Mouse (Mus musculus) midbrain, embryonic 14.5 days (tissue): ENCODE measurements around the gene Ntrk2. TPM values are rescaled to one million over a fixed set of nuclear protein-coding genes. Genes with fewer than 3 reads are reported as not detected.

ENCODE experiments used
- ATAC-seq: fragments of 200-750 bp; cut with Nextera tagmentation; 2 replicates; pipeline ENCODE4 v1.8.0; 2017; ENCODE audit warnings: moderate number of reproducible peaks, moderate library complexity; ENCODE audit not compliant: low FRiP score, low TSS enrichment
- DNase-seq: peaks from one replicate; pipeline ENCODE4 v3.0.0-alpha.2; 2015
- H3K27ac ChIP-seq: fragments of 300-500 bp; sonication (generic); replicated peaks from 2 replicates; pipeline ENCODE4 v1.5.1; 2014; ENCODE audit warnings: mild to moderate bottlenecking, low read depth, low read length, moderate library complexity
- H3K27me3 ChIP-seq: fragments of 300-500 bp; sonication (generic); 2 replicates; pipeline ENCODE4 v1.6.1; 2014; ENCODE audit warnings: low read length, control low read depth, mixed read lengths; ENCODE audit not compliant: control insufficient read depth, insufficient read depth
- H3K36me3 ChIP-seq: fragments of 300-500 bp; sonication (generic); 2 replicates; pipeline ENCODE4 v1.6.1; 2014; ENCODE audit warnings: low read length, control low read depth; ENCODE audit not compliant: control insufficient read depth, insufficient read depth
- H3K4me1 ChIP-seq: fragments of 300-500 bp; sonication (generic); 2 replicates; pipeline ENCODE4 v1.6.1; 2014; ENCODE audit warnings: mild to moderate bottlenecking, antibody characterized with exemption, low read length, control low read depth; ENCODE audit not compliant: control insufficient read depth, insufficient read depth
- H3K4me2 ChIP-seq: fragments of 300-500 bp; sonication (generic); 2 replicates; pipeline ENCODE4 v1.6.1; 2014; ENCODE audit warnings: mild to moderate bottlenecking, low read length, moderate library complexity
- H3K4me3 ChIP-seq: fragments of 300-500 bp; sonication (generic); replicated peaks from 2 replicates; pipeline ENCODE4 v1.5.1; 2014; ENCODE audit warnings: low read depth, low read length
- H3K9ac ChIP-seq: fragments of 300-500 bp; sonication (generic); replicated peaks from 2 replicates; pipeline ENCODE4 v1.6.1; 2014; ENCODE audit warnings: mild to moderate bottlenecking, low read length, moderate library complexity
- H3K9me3 ChIP-seq: fragments of 300-500 bp; sonication (generic); 2 replicates; pipeline ENCODE4 v1.6.1; 2016; ENCODE audit warnings: low read length, control low read depth, mixed read lengths; ENCODE audit not compliant: control insufficient read depth
- WGBS: fragments of 180-500 bp; shearing (Covaris S2); extraction: QIAGEN DNeasy Blood & Tissue Kit; methylation state at CpG from one replicate; pipeline ENCODE4 v1.1.7; 2014; 5-methylcytosine and 5-hydroxymethylcytosine counted together
- polyA plus RNA-seq: library from polyadenylated mRNA; unstranded; fragments of >200 nt; fragmentation: Nextera tagmentation; extraction: Ambion mirVana; gene quantifications from 2 replicates; pipeline ENCODE4 v1.2.1, GENCODE M21; 2014

Ntrk2 gene
- polyA plus RNA-seq, 1 experiment from 2014 or later: 96.7 TPM

DNA sequence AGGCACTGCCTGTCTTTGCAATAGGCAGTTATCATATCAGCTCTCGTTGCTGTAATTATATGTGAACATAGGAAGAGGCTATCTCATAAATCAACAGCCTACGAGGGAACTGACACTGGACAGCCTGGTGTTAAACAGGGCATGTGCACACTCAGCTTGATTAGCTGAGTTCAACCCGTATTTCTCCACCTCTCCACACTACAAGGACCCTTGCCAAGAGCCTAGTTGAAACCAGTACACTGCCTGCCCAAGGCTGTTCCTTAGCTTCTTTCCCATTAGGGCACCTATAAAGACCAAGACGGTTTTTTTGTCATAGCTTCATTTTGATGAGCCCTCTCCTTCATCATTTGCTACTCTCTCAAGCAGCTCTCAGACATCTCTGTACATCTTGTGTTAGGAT lies 270.1 kb downstream of the Ntrk2 start:
- H3K27me3 ChIP-seq: no peaks in the 10 kb centered on the region
- H3K4me1 ChIP-seq: peaks cover 20% of the 10 kb centered on the region
- no peak for DNase-seq
- ATAC-seq: no peak
- H3K27ac ChIP-seq: no peak overlapping the region
- no peaks in the 10 kb centered on the region for H3K36me3 ChIP-seq
- no peaks in the 10 kb centered on the region for H3K9me3 ChIP-seq
- WGBS: 84% methylated on average over 4 of the region's 4 CpGs
- no peak overlapping the region for H3K9ac ChIP-seq
- H3K4me3 ChIP-seq: no peak overlapping the region
- no peak overlapping the region for H3K4me2 ChIP-seq

DNA sequence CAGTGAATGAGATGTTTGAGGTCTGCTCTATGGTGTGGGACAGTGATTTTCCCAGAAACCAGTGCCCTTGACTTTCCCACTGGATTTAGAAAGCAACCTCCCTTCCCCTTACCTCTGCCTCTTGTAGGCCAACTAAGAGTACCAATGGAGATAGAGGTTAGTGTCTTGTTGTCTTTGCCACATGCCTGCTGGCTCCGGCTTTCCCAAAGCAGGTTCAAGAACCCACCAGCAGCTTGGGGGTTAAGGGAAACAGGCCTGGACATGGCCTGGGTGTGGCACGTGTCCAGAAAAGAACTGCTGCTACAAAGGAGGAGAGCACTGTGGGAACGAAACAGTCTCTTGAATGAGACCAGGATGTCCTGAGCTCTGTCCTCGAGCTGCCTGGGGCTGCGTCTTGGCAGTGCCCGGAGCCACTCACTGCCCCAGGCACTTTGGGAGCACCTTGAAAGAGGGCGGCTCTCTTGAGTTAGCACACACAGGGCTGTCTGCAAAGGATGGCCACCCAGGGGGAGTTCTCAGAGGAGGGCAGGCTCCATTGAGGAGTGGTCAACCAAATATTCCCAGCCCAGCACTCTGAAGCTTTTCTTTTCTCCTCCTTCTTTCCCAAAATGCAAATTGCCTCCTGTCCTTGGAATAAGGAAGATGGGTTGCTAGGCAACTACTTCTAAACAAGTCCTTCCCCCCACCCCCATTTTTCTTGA lies 273.5 kb downstream of the Ntrk2 start:
- WGBS: 12% methylated on average over 7 of the region's 7 CpGs
- no peak overlapping the region for H3K9ac ChIP-seq
- H3K9me3 ChIP-seq: no peaks in the 10 kb centered on the region
- peak overlapping the region; percentile 20; the same call in 1 of the 2 replicates for H3K27ac ChIP-seq
- no peak overlapping the region for H3K4me3 ChIP-seq
- DNase-seq (peak; percentile 47), ATAC-seq (no peak; the same call in 1 of the 2 replicates)
- peaks cover 11% of the 10 kb centered on the region for H3K4me1 ChIP-seq
- H3K4me2 ChIP-seq: no peak overlapping the region
- H3K27me3 ChIP-seq: no peaks in the 10 kb centered on the region
- H3K36me3 ChIP-seq: no peaks in the 10 kb centered on the region

DNA sequence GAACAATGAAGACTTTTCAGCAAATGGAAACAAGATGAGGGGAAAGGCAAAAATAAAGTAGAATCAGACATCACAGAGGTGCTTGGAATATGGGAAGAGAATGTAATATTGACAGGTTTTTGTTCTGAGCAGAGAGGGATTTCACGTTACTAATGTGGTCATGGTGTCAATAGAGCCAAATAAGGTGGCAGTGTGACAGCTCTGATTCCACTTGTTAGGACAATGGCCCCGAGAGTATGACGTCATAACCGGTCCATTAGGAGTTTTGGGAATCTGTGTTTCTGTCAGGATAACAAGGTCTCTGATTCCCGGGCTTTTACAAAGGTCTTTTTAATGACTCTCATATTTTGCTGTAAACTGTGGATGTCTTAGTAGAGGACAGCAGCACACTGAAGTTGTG lies 274.1 kb downstream of the Ntrk2 start:
- Histone ChIP-seq H3K27me3 (no peaks in the 10 kb centered on the region), H3K4me2 (no peak overlapping the region), H3K9me3 (no peaks in the 10 kb centered on the region), H3K9ac (no peak overlapping the region), H3K4me3 (no peak overlapping the region), H3K4me1 (peaks cover 11% of the 10 kb centered on the region), H3K27ac (peak overlapping the region; percentile 20; the same call in 1 of the 2 replicates), H3K36me3 (no peaks in the 10 kb centered on the region)
- peak; percentile 46 for DNase-seq
- 19% methylated on average over 5 of the region's 5 CpGs for WGBS
- no peak for ATAC-seq

DNA sequence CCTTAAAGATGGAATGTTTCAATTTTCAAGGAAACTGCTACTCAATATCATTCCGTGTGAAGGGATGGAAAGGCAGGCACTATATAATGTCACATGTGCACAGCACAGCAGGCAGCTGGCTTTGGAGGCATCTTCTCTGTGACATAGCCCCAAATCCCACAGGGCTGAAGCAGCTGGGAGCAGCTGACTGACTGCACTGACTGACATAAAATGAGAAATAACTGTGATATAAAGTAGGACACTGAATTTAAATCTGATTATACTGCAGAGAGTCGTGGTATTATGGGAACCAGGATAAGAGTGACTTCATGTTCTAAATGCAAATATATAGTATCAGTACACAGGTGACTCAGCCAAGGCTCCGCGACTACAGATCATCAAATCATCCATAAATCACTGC lies 282.6 kb downstream of the Ntrk2 start:
- H3K36me3 ChIP-seq: no peaks in the 10 kb centered on the region
- no peak for DNase-seq
- H3K4me3 ChIP-seq: no peak overlapping the region
- no peak overlapping the region for H3K4me2 ChIP-seq
- peak overlapping the region; percentile 37; the same call in 1 of the 2 replicates for H3K27ac ChIP-seq
- peaks cover 41% of the 10 kb centered on the region for H3K4me1 ChIP-seq
- H3K9ac ChIP-seq: no peak overlapping the region
- no peaks in the 10 kb centered on the region for H3K9me3 ChIP-seq
- WGBS: 80% methylated on average over 4 of the region's 4 CpGs
- ATAC-seq: no peak
- H3K27me3 ChIP-seq: no peaks in the 10 kb centered on the region

DNA sequence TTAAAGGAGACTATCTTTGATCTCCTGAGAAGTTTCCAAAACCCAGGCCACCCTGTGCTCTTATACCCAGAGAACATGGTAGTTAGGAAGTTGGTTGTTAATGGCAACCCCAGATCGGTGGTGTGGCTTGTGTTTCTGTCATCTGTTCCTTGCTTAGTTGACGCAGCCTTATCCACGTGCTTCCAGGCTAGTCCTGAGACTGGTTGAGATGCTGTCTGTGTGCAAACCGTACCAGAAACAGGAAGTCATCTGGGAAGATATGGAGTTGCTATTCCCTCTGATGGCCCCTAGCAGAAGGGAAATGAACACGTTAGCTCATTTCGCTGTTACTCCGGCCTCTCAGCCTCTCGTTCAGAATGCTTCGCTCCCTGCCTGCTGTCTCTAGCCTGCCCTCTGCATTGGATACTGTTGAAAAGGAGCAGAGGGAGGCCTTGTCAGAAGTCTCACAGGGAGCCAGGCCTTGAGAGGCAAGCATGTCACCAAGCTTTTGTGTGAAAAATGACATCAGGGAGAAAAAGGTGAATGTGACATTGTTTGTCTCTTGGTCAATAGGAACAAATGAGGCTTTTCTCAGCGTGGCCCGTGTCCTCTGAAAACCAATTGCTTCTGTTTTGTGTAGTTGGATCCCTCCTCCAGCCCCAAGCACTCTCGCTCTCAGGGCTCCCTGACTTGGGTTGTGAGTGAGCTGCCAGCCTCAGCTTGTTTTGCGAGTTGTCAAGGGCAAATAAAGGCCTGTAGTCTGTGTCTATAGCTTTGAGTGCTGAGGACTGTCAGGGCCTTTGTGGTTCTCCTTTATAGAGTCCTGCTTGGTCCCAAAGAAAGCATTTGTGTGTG lies 285.0 kb downstream of the Ntrk2 start:
- H3K27ac ChIP-seq: peak overlapping the region; percentile 98
- H3K27me3 ChIP-seq: no peaks in the 10 kb centered on the region
- H3K4me1 ChIP-seq: peaks cover 61% of the 10 kb centered on the region
- no peaks in the 10 kb centered on the region for H3K36me3 ChIP-seq
- H3K4me3 ChIP-seq: no peak overlapping the region
- H3K9me3 ChIP-seq: no peaks in the 10 kb centered on the region
- WGBS: 4% methylated on average over 13 of the region's 13 CpGs
- 0 out of 2 replicates have a peak overlapping the region, but pooled peaks have one; percentile 4 for H3K9ac ChIP-seq
- 0 out of 2 replicates have a peak overlapping the region, but pooled peaks have one; percentile 13 for H3K4me2 ChIP-seq
- DNase-seq: peak; percentile 78
- ATAC-seq: peak; percentile 47

DNA sequence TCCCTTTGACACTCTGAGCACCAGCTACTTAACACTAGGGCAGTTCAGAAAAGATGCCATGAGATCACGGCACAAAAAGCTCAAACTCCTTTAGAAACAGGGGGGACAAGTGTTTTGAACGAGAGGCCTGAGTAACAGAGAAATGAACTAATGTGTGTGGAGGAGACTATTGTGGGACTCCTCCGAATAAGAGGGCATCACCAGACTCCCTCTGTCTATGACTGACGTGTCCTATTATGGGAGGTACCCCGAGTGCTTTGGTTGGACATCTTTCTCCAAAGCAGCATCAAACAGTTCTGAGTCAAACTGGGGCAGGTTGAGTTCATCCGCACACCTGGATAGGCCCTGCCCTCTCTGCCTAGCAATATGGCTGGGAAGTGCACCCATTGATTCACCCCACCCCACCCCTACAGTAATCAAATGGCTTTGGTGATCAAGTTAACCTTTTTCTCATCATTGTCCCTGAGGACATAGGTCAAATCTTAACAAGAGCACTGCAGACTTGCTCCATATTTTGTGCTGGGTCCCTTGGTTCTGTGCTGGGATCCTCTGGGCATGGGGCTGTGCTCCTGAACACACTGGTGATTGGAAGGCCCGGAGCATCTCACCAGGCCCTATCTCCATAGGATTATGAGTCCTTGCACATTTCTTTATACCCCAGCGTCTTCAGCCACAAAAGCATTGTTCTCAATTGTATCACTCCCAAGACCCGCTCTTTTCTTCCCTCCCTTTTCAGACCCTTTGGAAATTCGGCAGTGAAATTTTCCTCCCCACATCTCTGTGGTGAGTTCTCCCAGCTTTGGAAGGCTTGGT lies 285.9 kb downstream of the Ntrk2 start:
- H3K27ac ChIP-seq: peak overlapping the region; percentile 98
- peak; percentile 59 for ATAC-seq
- WGBS: 10% methylated on average over 10 of the region's 10 CpGs
- H3K9ac ChIP-seq: peak overlapping the region; percentile 36; the same call in 1 of the 2 replicates
- no peaks in the 10 kb centered on the region for H3K27me3 ChIP-seq
- H3K4me2 ChIP-seq: peak overlapping the region; percentile 37
- no peak overlapping the region for H3K4me3 ChIP-seq
- DNase-seq: no peak
- no peaks in the 10 kb centered on the region for H3K36me3 ChIP-seq
- H3K9me3 ChIP-seq: no peaks in the 10 kb centered on the region
- H3K4me1 ChIP-seq: peaks cover 61% of the 10 kb centered on the region

DNA sequence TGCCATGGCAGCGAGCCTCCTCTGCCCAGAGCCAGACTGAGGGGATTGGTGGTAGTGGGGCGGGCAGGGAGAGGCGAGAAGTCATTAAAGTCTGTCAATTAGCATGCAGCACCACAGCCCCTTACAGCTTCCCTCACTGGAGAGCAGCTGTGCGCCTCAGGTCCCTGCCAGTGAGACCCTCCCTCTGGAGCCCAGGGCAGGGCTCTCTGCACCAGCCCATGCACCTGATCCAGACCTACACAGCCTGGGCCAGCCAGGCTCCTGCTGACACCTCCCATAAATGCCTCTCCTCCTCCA lies 286.4 kb downstream of the Ntrk2 start:
- peaks cover 61% of the 10 kb centered on the region for H3K4me1 ChIP-seq
- H3K9me3 ChIP-seq: no peaks in the 10 kb centered on the region
- peak overlapping the region; percentile 98 for H3K27ac ChIP-seq
- DNase-seq (peak; percentile 95), ATAC-seq (peak; percentile 95)
- peak overlapping the region; percentile 36; the same call in 1 of the 2 replicates for H3K9ac ChIP-seq
- WGBS: 4% methylated on average over 4 of the region's 4 CpGs
- no peaks in the 10 kb centered on the region for H3K36me3 ChIP-seq
- H3K4me2 ChIP-seq: peak overlapping the region; percentile 37
- no peak overlapping the region for H3K4me3 ChIP-seq
- H3K27me3 ChIP-seq: no peaks in the 10 kb centered on the region

DNA sequence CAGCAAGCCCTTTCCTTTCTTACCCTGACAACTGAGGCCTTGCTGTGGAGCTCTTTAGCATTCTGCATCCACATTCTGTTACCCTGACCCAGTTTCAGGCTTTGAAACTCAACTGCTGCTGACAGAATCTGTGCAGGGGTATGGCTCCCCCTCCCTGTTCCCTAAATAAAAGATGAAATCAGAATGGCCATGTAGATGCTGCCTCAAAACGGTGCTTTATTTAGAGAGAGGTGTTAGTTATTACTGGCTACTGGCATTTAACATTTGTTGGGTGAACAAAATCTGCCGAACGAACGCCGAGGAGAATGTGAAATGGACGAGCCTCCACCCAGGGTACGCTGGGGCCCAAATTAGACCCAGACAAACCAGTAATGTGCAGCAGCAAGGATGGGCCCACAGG lies 288.4 kb downstream of the Ntrk2 start:
- H3K4me1 ChIP-seq: peaks cover 59% of the 10 kb centered on the region
- no peaks in the 10 kb centered on the region for H3K9me3 ChIP-seq
- no peaks in the 10 kb centered on the region for H3K27me3 ChIP-seq
- ATAC-seq (no peak), DNase-seq (peak; percentile 26)
- peak overlapping the region; percentile 98 for H3K27ac ChIP-seq
- WGBS: 81% methylated on average over 7 of the region's 7 CpGs
- no peak overlapping the region for H3K4me2 ChIP-seq
- H3K9ac ChIP-seq: no peak overlapping the region
- no peak overlapping the region for H3K4me3 ChIP-seq
- no peaks in the 10 kb centered on the region for H3K36me3 ChIP-seq
